Mouse (Mus musculus): ENCODE results near the gene Gpat3.

DNA sequence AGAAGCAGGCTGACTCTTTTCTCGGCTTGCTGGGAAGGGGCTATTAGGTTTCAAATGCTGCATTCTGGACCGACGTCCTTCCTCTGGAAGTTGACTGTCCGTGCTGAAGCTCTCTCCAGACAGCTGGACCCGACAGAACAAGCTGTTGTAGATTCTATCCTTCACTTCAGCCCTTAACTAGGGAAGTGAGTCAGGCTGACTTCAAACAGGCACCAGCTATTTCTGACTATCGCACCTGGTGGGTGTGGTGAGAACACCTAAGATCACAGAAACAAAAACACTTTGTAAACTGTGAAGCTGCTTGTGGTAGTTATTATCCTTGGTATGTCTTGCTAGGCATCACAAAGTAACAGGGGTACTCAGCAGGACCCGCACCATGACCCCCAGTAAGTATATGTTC, 19.0 kb upstream of the Gpat3 start:
- TF ChIP-seq POLR2A (IDR thresholded peaks at IDR 0.05; ENCODE audit: low read depth, low read length) (no peak), CTCF (IDR thresholded peaks at IDR 0.05; ENCODE audit: extremely low read depth, insufficient read length, insufficient replicate concordance, low read depth, low read length) (no peak)
